Mouse (Mus musculus): ENCODE results near the gene 1190005I06Rik. TPM values are rescaled to one million over a fixed set of nuclear protein-coding genes. Genes with fewer than 3 reads are reported as not detected.

Gene 1190005I06Rik
- total RNA-seq, 2 experiments from 2014 or later, result 2.3 to 3.4 TPM

- no peak for DNase-seq (ENCODE audit: low spot score)
- intact Hi-C loops (cut with DNase I), result no loop called here
Observed at GRCm38 (mm10) chr8:120585521-120585920, 61.9 kb downstream of the 1190005I06Rik start.

- no peak for DNase-seq (ENCODE audit: low spot score)
- intact Hi-C loops (cut with DNase I), result no loop called here
Observed at GRCm38 (mm10) chr8:120581811-120582210, 65.6 kb downstream of the 1190005I06Rik start.

- intact Hi-C loops (cut with DNase I), result no loop called here
- DNase-seq (ENCODE audit: low spot score), result no peak
Observed at GRCm38 (mm10) chr8:120581329-120581728, 66.1 kb downstream of the 1190005I06Rik start.

GRCm38 (mm10) chr8:120580336-120581000 lies 67.0 kb downstream of the 1190005I06Rik start:
- no peak for DNase-seq (ENCODE audit: low spot score)
- intact Hi-C loops (cut with DNase I), result no loop called here

- no peak for DNase-seq (ENCODE audit: low spot score)
- intact Hi-C loops (cut with DNase I), result no loop called here
Observed at GRCm38 (mm10) chr8:120577821-120578220, 69.6 kb downstream of the 1190005I06Rik start.

DNA sequence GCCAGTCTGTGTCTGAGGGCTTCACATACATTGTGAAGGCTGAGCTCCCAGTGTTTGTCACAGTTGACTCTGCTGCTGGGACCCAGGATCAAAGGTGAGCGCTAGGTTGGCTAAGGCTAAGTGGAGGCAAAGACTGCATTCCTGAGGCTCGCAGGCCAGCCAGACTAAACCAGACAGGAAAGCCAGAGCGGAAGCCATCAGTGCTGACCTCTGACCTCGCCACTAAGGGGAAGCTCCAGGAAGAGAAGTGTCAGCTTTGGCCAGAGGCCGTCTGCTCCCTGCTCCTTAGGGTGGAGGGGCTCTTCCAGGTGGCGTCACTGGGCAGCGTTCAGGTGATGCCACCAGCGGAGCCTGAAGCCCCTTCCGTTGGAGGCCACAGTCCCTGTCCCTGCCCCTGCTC lies 71.6 kb downstream of the 1190005I06Rik start:
- intact Hi-C loops (cut with DNase I), result no loop called here
- no peak for DNase-seq (ENCODE audit: low spot score)

DNA sequence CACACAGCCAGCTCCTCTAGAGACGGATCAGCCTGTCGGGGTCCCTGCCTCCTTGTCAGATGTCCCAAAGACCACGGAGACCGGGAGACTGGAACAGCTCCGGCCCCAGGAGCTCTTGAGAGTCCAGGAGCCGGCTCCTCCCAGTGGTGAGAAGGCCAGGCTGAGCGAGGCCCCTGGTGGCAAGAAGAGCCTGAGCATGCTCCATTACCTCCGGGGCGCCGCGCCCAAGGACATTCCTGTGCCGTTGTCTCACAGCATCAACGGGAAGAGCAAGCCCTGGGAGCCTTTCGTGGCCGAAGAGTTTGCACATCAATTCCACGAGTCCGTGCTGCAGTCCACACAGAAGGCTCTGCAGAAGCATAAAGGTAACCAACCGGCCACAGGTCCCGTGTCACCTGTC lies 72.5 kb downstream of the 1190005I06Rik start:
- no peak for DNase-seq (ENCODE audit: low spot score)
- intact Hi-C loops (cut with DNase I), result no loop called here

DNA sequence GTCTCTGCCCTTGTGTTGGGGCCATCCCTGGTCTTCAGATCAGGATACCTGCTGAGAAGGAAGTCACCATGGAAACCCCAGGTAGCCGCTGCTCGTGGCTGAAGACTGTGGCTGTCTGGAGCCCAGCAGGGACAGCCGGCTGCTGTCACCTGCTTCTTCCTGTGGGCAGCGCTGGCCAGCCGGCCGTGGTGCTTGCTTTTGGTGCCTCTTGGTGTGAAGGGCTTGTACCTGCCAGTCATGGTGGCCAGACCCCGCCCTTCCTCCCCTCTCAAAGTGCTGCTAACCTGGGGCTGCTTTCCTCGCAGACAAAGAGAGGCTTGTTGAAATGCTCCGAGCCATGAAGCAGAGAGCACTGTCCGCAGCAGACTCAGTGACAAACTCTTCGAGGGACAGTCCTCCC lies 73.6 kb downstream of the 1190005I06Rik start:
- intact Hi-C loops (cut with DNase I), result no loop called here
- no peak for DNase-seq (ENCODE audit: low spot score)

GRCm38 (mm10) chr8:120572534-120572933 lies 74.9 kb downstream of the 1190005I06Rik start:
- DNase-seq (ENCODE audit: low spot score), result no peak
- intact Hi-C loops (cut with DNase I), result no loop called here

GRCm38 (mm10) chr8:120571561-120571960 lies 75.9 kb downstream of the 1190005I06Rik start:
- intact Hi-C loops (cut with DNase I), result no loop called here

DNA sequence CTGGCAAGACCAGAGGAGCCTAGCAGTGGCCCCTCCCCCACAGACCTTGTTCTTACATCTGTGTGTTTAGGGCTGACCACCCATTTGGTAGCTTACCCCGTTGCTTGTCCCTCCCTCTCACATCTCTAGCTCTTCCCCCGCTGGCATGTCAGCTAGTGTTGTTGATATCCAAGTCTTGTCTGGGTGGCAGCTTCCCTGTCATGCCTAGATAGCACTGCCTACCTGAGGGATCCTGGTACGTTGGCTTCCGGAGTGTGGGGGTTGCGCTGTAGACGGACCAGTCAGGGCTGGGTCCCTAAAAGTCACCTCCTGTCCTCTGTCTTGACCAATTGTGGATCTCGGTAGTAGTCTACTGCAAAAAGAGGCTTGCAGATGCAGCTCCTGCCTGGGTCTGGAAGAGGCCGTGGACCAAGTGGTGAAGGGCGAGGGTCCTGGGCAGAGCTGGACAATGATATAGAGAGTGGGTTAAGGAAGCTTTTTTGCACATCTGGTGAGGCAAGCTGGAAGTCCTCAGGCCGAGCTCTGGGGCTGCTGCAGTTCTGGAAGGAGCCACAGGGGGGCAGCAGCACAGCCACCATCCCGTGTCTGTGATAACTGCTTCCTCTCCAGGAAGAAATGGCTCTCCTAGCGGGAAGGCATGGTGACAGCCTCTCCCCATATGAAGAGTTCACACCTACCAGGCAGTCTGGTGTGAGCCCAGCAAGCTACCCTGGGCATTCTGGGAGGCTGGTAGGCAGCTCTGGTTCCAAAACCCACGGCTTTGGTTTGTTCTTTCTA lies 77.3 kb downstream of the 1190005I06Rik start:
- intact Hi-C loops (cut with DNase I), result no loop called here
- peak; percentile 38 for DNase-seq (ENCODE audit: low spot score)

More at GRCm38 (mm10) chr8:120571561-120571960, 75.9 kb downstream of the 1190005I06Rik start:
- no peak for DNase-seq (ENCODE audit: low spot score)

GRCm38 (mm10) chr8:120569123-120569522 lies 78.3 kb downstream of the 1190005I06Rik start:
- no peak for DNase-seq (ENCODE audit: low spot score)
- intact Hi-C loops (cut with DNase I), result no loop called here

DNA sequence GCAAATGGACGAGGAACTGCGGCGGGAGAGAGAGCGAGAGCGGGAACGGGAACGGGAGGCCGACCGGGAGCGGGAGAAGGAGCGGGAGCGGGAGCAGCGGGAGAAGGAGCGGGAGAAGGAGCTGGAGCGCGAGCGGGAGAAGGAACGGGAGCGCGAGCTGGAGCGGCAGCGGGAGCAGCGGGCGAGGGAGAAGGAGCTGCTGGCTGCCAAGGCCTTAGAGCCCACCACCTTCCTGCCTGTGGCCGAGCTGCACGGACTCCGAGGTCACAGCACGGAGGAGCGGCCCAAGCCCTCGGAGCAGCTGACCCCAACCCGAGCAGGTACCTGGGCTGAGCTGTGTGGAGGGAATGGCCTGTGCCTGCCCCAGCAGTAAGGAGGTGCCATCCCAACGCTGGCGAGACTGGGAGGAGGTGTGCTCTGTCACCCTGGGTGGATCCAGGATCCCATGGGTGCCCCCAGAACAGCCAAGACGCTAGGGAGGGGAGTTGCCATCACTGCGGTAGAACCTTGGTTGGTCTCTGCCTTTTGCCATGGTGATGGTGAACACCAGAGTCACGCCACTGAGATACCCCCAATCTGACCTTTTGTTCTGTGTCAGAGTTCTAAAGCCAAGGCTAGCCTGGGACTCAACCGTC lies 79.2 kb downstream of the 1190005I06Rik start:
- no peak for DNase-seq (ENCODE audit: low spot score)
- intact Hi-C loops (cut with DNase I), result no loop called here

GRCm38 (mm10) chr8:120567731-120568130 lies 79.7 kb downstream of the 1190005I06Rik start:
- intact Hi-C loops (cut with DNase I), result no loop called here
- DNase-seq (ENCODE audit: low spot score), result no peak

- intact Hi-C loops (cut with DNase I), result no loop called here
- no peak for DNase-seq (ENCODE audit: low spot score)
Observed at GRCm38 (mm10) chr8:120566681-120567080, 80.8 kb downstream of the 1190005I06Rik start.

- no peak for DNase-seq (ENCODE audit: low spot score)
- intact Hi-C loops (cut with DNase I), result no loop called here
Observed at GRCm38 (mm10) chr8:120565151-120565711, 82.2 kb downstream of the 1190005I06Rik start.

- intact Hi-C loops (cut with DNase I), result no loop called here
- peak; percentile 87 for DNase-seq (ENCODE audit: low spot score)
Observed at GRCm38 (mm10) chr8:120563851-120564837, 83.3 kb downstream of the 1190005I06Rik start.

- intact Hi-C loops (cut with DNase I), result no loop called here
- DNase-seq (ENCODE audit: low spot score), result no peak
Observed at GRCm38 (mm10) chr8:120563348-120563724, 84.1 kb downstream of the 1190005I06Rik start.

DNA sequence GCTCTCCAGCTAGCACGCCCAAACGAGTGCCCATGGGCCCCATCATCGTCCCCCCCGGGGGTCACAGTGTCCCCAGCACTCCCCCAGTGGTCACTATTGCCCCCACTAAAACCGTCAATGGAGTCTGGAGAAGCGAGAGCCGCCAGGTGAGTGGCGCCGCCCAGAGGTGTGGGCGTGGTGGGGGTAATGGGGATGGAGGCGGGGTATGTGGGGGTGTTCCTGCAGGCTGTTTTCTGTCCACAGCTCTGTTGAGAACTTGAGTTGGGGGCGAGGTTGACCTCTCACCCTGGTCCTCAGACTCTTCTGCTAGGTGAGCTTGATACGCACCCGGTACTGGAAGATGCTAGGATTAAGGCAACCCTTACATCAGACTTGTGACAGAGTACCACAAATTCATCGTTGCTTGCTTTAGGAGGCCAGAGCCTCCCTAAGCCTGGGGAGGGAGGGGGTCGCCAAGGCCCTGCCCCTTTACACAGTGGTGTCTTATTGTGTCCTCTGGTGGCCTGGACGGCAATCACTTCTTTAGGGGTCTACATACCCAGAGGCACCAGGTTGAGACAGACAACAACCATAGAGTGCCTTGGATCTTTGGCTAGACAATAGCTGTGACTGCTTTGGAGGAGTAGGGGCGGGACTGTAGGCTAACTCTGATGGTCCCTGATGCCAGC lies 84.6 kb downstream of the 1190005I06Rik start:
- intact Hi-C loops (cut with DNase I), result no loop called here
- DNase-seq (ENCODE audit: low spot score), result no peak

Measured in heart, postnatal 25 days (tissue).